Mouse (Mus musculus) limb, embryonic 10.5 days (tissue): ENCODE data around the gene Celf5. TPM values are rescaled to one million over a fixed set of nuclear protein-coding genes. Genes with fewer than 3 reads are reported as not detected.
A peak's percentile ranks its signal among the peaks of the same experiment; 100 is the strongest.
"Not testable (repeated sequence)": the region's sequence is repeated elsewhere in the genome, so short reads cannot be mapped to it uniquely, and the experiment has no call there.

Experiments
- DNase-seq: peaks from one replicate; pipeline ENCODE4 v3.0.0-alpha.2; 2017; ENCODE audit warnings: low spot score
- H3K27ac ChIP-seq: fragments of 300-500 bp; sonication (generic); 2 replicates; pipeline ENCODE4 v1.5.1; 2016; ENCODE audit warnings: mild to moderate bottlenecking
- H3K27me3 ChIP-seq: fragments of 300-500 bp; sonication (generic); 2 replicates; pipeline ENCODE4 v1.6.1; 2016; ENCODE audit warnings: low read depth, mild to moderate bottlenecking; ENCODE audit not compliant: poor library complexity, severe bottlenecking
- H3K36me3 ChIP-seq: fragments of 300-500 bp; sonication (generic); 2 replicates; pipeline ENCODE4 v1.6.1; 2016; ENCODE audit warnings: mild to moderate bottlenecking, moderate library complexity
- H3K4me1 ChIP-seq: fragments of 300-500 bp; sonication (generic); 2 replicates; pipeline ENCODE4 v1.6.1; 2016
- H3K4me3 ChIP-seq: fragments of 300-500 bp; sonication (generic); 2 replicates; pipeline ENCODE4 v1.5.1; 2016; ENCODE audit warnings: mild to moderate bottlenecking, moderate library complexity
- H3K9me3 ChIP-seq: fragments of 300-500 bp; sonication (generic); replicated peaks from 2 replicates; pipeline ENCODE4 v1.6.1; 2016; ENCODE audit warnings: mild to moderate bottlenecking
- WGBS: fragments of 180-500 bp; shearing (Covaris S2); methylation state at CpG from one replicate; pipeline ENCODE4 v1.1.7; 2016; 5-methylcytosine and 5-hydroxymethylcytosine counted together
- polyA plus RNA-seq: library from polyadenylated mRNA; unstranded; fragments of >200 nt; fragmentation: Nextera tagmentation; extraction: Ambion mirVana; gene quantifications from 2 replicates; pipeline ENCODE4 v1.2.1, GENCODE M21; 2016

Celf5 gene
- polyA plus RNA-seq, 1 experiment from 2014 or later, result 0.48 TPM

DNA sequence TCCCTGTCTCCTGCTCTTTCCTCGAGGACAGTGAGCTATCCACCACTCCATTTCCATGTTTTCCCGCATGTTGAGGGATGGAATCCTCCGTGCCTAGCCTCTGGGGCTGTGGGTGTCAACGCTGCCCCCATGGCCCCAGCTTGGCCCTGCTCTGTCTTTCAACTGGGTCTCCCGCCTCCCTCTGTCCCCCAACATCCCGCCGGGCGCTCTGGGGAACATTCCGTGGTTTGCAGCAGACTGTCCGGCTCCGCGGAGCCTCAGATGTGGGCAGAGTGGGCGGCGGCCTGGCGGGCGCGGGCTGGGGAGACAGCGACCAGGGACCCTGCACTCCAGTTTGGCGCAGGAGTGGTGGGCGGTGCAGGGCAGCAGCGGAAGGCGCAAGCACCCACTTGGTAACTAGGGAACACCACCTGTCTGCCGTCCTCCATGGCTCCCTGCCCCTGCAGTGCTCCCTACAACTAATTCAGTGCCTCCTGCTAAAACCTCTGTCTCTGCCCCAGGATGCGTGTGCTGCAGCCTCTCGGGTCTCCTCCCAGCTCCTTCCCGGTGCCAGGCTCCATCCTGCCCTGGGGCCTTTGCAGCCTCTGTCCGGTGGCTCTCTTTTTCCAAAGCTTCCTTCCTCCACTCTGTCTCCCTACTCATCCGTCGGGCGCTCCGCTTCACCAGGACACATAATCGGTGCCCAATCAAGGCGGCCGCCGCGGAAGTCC lies 30.1 kb downstream of the Celf5 start:
- DNase-seq, result peak; percentile 40
- H3K27me3 ChIP-seq, result peaks cover 73% of the 10 kb centered on the region
- H3K27ac ChIP-seq, result no peak overlapping the region
- WGBS, result 13% methylated on average over 36 of the region's 36 CpGs
- peak overlapping the region; percentile 17; the same call in 1 of the 2 replicates for H3K4me3 ChIP-seq
- no peaks in the 10 kb centered on the region for H3K9me3 ChIP-seq
- H3K36me3 ChIP-seq, result no peaks in the 10 kb centered on the region
- peaks cover 8% of the 10 kb centered on the region for H3K4me1 ChIP-seq

GRCm38 (mm10) chr10:81451365-81451745 lies 31.2 kb downstream of the Celf5 start:
- Histone ChIP-seq H3K27me3 (peaks cover 62% of the 10 kb centered on the region), H3K27ac (no peak overlapping the region), H3K9me3 (no peaks in the 10 kb centered on the region), H3K4me1 (peaks cover 8% of the 10 kb centered on the region), H3K36me3 (no peaks in the 10 kb centered on the region), H3K4me3 (0 out of 2 replicates have a peak overlapping the region, but pooled peaks have one; percentile 3)
- DNase-seq, result peak; percentile 28
- WGBS, result 72% methylated on average over 6 of the region's 6 CpGs

DNA sequence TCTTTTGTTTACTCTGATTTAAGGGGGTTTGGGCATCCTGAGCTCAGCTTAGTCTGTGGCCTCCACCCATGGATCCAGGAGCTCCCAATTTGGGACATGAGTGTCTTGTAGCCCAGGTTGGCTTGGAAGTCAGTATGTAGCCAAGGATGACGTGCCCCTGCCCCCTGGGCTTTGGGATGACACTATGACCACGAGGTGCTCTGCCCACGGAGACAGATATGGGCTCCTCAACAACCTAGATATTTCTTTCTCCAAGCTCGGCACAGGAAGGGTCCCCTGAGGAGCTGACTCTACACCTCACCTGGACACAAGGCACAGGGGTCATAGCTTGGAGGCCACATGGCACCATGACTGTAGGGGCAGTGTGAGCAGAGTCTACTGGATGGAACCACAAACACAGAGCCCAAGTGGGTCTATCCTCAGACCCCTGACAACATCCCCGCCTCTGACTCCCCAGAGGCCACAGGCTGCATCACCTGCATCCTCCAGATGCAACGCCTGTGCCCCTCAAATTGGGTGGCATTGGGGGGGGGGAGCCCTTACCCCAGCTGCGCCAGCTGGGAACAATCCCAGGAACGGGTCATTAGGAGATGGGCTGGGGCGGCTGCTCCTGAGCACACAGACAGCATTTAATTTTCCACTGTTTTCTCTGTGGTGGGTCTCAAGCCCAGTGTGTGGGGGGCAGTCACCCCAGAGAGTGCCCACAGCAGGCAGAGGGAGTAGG lies 31.7 kb downstream of the Celf5 start:
- Histone ChIP-seq H3K9me3 (no peaks in the 10 kb centered on the region), H3K27me3 (peaks cover 57% of the 10 kb centered on the region), H3K36me3 (no peaks in the 10 kb centered on the region), H3K27ac (no peak overlapping the region), H3K4me3 (0 out of 2 replicates have a peak overlapping the region, but pooled peaks have one; percentile 3), H3K4me1 (peaks cover 8% of the 10 kb centered on the region)
- 68% methylated on average over 9 of the region's 9 CpGs for WGBS
- DNase-seq, result peak; percentile 27

GRCm38 (mm10) chr10:81450140-81450539 lies 32.4 kb downstream of the Celf5 start:
- no peak overlapping the region for H3K4me3 ChIP-seq
- 1% methylated on average over 7 of the region's 7 CpGs for WGBS
- H3K27ac ChIP-seq, result no peak overlapping the region
- peaks cover 50% of the 10 kb centered on the region for H3K27me3 ChIP-seq
- peaks cover 8% of the 10 kb centered on the region for H3K4me1 ChIP-seq
- H3K9me3 ChIP-seq, result no peaks in the 10 kb centered on the region
- peak; percentile 90 for DNase-seq
- no peaks in the 10 kb centered on the region for H3K36me3 ChIP-seq

- not testable (repeated sequence) for H3K4me3 ChIP-seq, DNase-seq, H3K9me3 ChIP-seq, H3K27me3 ChIP-seq, H3K27ac ChIP-seq, H3K36me3 ChIP-seq, H3K4me1 ChIP-seq
- WGBS, result 35% methylated on average over 2 of the region's 2 CpGs
Observed at GRCm38 (mm10) chr10:81445516-81445915, 37.0 kb downstream of the Celf5 start.

DNA sequence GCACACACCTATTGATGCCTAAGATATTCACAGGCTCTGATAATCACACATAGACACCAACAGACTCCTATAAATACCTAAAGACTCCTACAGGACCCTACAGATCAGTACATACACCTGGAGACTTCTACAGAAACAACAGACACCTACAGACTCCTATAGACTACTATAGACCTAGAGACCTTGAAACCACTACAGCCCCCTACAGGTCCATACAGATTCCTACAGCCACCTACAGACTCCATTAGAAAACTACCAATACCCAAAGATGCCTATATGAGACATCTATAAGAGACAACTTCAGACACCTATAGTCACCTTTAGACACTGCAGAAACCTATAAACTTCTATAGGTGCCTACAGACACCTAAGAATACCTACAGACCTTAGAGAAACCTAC lies 41.5 kb downstream of the Celf5 start:
- Histone ChIP-seq H3K9me3 (no peaks in the 10 kb centered on the region; the same call in 1 of the 2 replicates), H3K27ac (no peak overlapping the region), H3K27me3 (peaks cover under 1% of the 10 kb centered on the region; the same call in 1 of the 2 replicates), H3K36me3 (no peaks in the 10 kb centered on the region), H3K4me3 (no peak overlapping the region), H3K4me1 (no peaks in the 10 kb centered on the region)
- DNase-seq, result no peak

DNA sequence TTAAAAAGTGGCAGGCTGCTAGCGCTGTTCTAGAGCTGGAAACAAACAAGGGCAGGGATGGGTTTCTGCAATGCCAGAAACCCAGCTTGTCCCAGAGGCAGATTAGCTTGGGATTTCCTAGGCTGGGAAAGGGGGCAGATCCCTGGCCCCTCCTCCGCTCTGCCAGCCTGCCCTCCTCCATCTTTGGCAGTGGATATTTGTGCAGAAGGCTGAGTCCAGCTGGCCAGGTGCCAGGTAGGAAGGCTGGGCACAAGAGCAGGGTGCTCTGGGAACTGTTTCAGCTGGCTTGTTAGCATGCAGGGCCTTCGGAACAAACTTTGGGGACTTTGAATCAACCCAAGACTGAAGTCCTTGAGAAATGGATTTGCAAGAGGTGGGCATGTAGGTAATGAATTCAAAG lies 47.1 kb downstream of the Celf5 start:
- Histone ChIP-seq H3K9me3 (no peaks in the 10 kb centered on the region; the same call in 1 of the 2 replicates), H3K4me3 (no peak overlapping the region), H3K27ac (no peak overlapping the region), H3K27me3 (peaks cover 50% of the 10 kb centered on the region), H3K4me1 (peaks cover 32% of the 10 kb centered on the region), H3K36me3 (no peaks in the 10 kb centered on the region)
- WGBS, result 76% methylated on average over 3 of the region's 3 CpGs
- DNase-seq, result peak; percentile 28

- no peak for DNase-seq
- Histone ChIP-seq H3K36me3 (no peaks in the 10 kb centered on the region), H3K4me3 (no peak overlapping the region), H3K27me3 (peaks cover 50% of the 10 kb centered on the region), H3K27ac (no peak overlapping the region), H3K9me3 (no peaks in the 10 kb centered on the region; the same call in 1 of the 2 replicates), H3K4me1 (peaks cover 37% of the 10 kb centered on the region)
- WGBS, result 62% methylated on average over 15 of the region's 15 CpGs
Observed at GRCm38 (mm10) chr10:81434361-81435263, 47.9 kb downstream of the Celf5 start.

GRCm38 (mm10) chr10:81433541-81434289 lies 48.8 kb downstream of the Celf5 start:
- Histone ChIP-seq H3K27me3 (peaks cover 57% of the 10 kb centered on the region), H3K4me3 (no peak overlapping the region)
- peak; percentile 31 for DNase-seq

DNA sequence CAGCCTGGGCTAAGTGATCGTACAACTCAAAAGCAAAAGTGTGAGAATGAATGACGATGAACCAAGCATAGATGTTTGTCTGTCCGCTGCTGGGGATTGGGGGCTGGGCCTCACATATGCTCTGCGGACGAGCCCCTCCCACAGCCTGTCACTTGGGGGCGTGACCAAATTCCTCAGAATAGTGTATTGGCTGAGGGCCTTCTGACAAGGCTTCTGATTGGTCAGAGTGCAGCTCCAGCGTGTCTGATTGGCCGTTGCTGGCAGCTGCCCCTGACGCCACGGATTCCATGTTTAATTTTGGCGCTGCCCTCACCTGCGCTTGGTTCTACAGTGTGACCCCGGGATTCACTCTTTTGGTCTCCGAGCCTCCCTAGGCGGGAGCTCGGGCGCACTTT lies 49.6 kb downstream of the Celf5 start:
- peaks cover 66% of the 10 kb centered on the region for H3K27me3 ChIP-seq
- 5% methylated on average over 17 of the region's 17 CpGs for WGBS

More at GRCm38 (mm10) chr10:81433541-81434289, 48.8 kb downstream of the Celf5 start:
- Histone ChIP-seq H3K36me3 (no peaks in the 10 kb centered on the region), H3K4me1 (peaks cover 44% of the 10 kb centered on the region), H3K9me3 (no peaks in the 10 kb centered on the region; the same call in 1 of the 2 replicates), H3K27ac (no peak overlapping the region; the same call in 1 of the 2 replicates)
- 81% methylated on average over 26 of the region's 26 CpGs for WGBS

DNA sequence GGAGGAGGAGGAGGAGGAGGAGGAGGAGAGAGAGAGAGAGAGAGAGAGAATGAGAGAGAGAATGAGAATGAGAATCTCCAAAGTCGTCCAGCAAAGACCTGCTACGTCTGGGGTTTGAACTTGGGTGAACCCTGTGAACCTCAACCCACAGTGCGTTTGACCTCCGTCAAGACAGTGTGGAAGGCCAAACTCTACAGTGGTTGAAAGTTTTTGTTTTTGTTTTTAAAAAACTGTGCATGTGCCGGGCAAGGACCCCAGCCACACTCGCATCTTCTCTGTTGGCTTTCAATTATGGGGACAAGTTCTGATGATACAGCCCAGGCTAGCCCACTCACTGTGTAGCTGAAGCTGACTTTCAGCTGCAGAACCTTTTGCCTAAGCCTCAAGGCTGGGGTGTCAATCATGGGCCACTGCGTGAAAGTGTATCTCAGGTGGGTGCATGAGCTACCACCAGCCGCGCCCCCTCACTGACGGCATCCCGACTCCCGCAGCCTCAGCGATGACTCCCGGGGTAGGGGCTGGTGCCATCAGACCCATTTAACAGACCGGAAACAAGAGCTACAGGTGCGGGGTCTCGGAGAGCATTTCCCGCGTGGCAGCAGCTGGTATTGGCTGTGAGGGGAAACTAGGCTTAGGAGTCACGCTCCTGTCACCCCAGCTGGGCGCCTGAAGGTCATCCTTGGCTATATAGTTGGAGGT lies 50.2 kb downstream of the Celf5 start:
- Histone ChIP-seq H3K9me3 (no peaks in the 10 kb centered on the region), H3K27me3 (peaks cover 71% of the 10 kb centered on the region)

More for the DNA sequence above, 49.6 kb downstream of the Celf5 start:
- Histone ChIP-seq H3K27ac (peak overlapping the region; percentile 42; the same call in 1 of the 2 replicates), H3K9me3 (no peaks in the 10 kb centered on the region), H3K4me3 (peak overlapping the region; percentile 29), H3K36me3 (no peaks in the 10 kb centered on the region), H3K4me1 (peaks cover 44% of the 10 kb centered on the region)
- DNase-seq, result peak; percentile 79

More for the DNA sequence above, 50.2 kb downstream of the Celf5 start:
- Histone ChIP-seq H3K36me3 (no peaks in the 10 kb centered on the region), H3K4me3 (peak overlapping the region; percentile 29), H3K27ac (no peak overlapping the region), H3K4me1 (peaks cover 45% of the 10 kb centered on the region)
- peak; percentile 45 for DNase-seq
- 66% methylated on average over 21 of the region's 21 CpGs for WGBS
